Mouse (Mus musculus) liver, embryonic 15.5 days (tissue): ENCODE results near the gene Shisa3. TPM values are rescaled to one million over a fixed set of nuclear protein-coding genes. Genes with fewer than 3 reads are reported as not detected.

Source experiments
- ATAC-seq: fragments of 200-750 bp; cut with Nextera tagmentation; 2 replicates; pipeline ENCODE4 v1.8.0; 2017; ENCODE audit warnings: moderate number of reproducible peaks, mild to moderate bottlenecking, moderate library complexity; ENCODE audit not compliant: insufficient read depth
- H3K27ac ChIP-seq: fragments of 300-500 bp; sonication (generic); replicated peaks from 2 replicates; pipeline ENCODE4 v1.5.1; 2015; ENCODE audit warnings: mild to moderate bottlenecking, inconsistent platforms
- H3K27me3 ChIP-seq: fragments of 300-500 bp; sonication (generic); 2 replicates; pipeline ENCODE4 v1.6.1; 2015; ENCODE audit warnings: mild to moderate bottlenecking, inconsistent platforms
- H3K36me3 ChIP-seq: fragments of 300-500 bp; sonication (generic); replicated peaks from 2 replicates; pipeline ENCODE4 v1.6.1; 2015; ENCODE audit warnings: moderate library complexity, mild to moderate bottlenecking, inconsistent platforms
- H3K4me1 ChIP-seq: fragments of 300-500 bp; sonication (generic); replicated peaks from 2 replicates; pipeline ENCODE4 v1.6.1; 2015; ENCODE audit warnings: inconsistent platforms
- H3K4me2 ChIP-seq: fragments of 300-500 bp; sonication (generic); 2 replicates; pipeline ENCODE4 v1.6.1; 2015; ENCODE audit warnings: moderate library complexity, mild to moderate bottlenecking, inconsistent platforms
- H3K4me3 ChIP-seq: fragments of 300-500 bp; sonication (generic); replicated peaks from 2 replicates; pipeline ENCODE4 v1.5.1; 2015; ENCODE audit warnings: mild to moderate bottlenecking, inconsistent platforms
- H3K9ac ChIP-seq: fragments of 300-500 bp; sonication (generic); 2 replicates; pipeline ENCODE4 v1.6.1; 2015; ENCODE audit warnings: moderate library complexity, mild to moderate bottlenecking, inconsistent platforms
- H3K9me3 ChIP-seq: fragments of 300-500 bp; sonication (generic); replicated peaks from 2 replicates; pipeline ENCODE4 v1.6.1; 2016; ENCODE audit warnings: inconsistent platforms
- WGBS: fragments of 180-500 bp; shearing (Covaris S2); methylation state at CpG from one replicate; pipeline ENCODE4 v1.1.7; 2015; ENCODE audit warnings: mixed read lengths; ENCODE audit not compliant: insufficient replicate concordance; 5-methylcytosine and 5-hydroxymethylcytosine counted together
- polyA plus RNA-seq: library from polyadenylated mRNA; unstranded; fragments of >200 nt; fragmentation: Nextera tagmentation; extraction: Ambion mirVana; gene quantifications from 2 replicates; pipeline ENCODE4 v1.2.1, GENCODE M21; 2015

Shisa3 gene
- 0.56 and 0.66 TPM in 2 replicates for polyA plus RNA-seq

- Histone ChIP-seq H3K9ac (no peak within 1 kb of the TSS), H3K27ac (no peak within 1 kb of the TSS), H3K4me2 (peak within 1 kb of the TSS; percentile 64), H3K4me1 (peaks cover 16% of the 10 kb centered on the region), H3K27me3 (peaks cover 85% of the 10 kb centered on the region), H3K9me3 (no peaks in the 10 kb centered on the region), H3K36me3 (no peaks in the 10 kb centered on the region), H3K4me3 (peak within 1 kb of the TSS; percentile 44)
- no peak; the same call in 1 of the 2 replicates for ATAC-seq
- under 1% methylated on average over 86 of the region's 86 CpGs for WGBS
Measured at GRCm38 (mm10) chr5:67607804-67608673, at the start of gene Shisa3. TSS of gene Shisa3 (plus strand) at chr5:67607882.

- no peaks in the 10 kb centered on the region for H3K9me3 ChIP-seq
- ATAC-seq: no peak
- H3K4me1 ChIP-seq: no peaks in the 10 kb centered on the region
- WGBS: 52% methylated on average over 4 of the region's 4 CpGs
- no peak overlapping the region for H3K27ac ChIP-seq
- no peak overlapping the region for H3K4me3 ChIP-seq
- H3K4me2 ChIP-seq: no peak overlapping the region
- H3K27me3 ChIP-seq: no peaks in the 10 kb centered on the region
- no peaks in the 10 kb centered on the region for H3K36me3 ChIP-seq
- H3K9ac ChIP-seq: no peak overlapping the region
Measured at GRCm38 (mm10) chr5:67558644-67559043, 49.0 kb upstream of the Shisa3 start.

- no peak for ATAC-seq
- no peaks in the 10 kb centered on the region for H3K27me3 ChIP-seq
- WGBS: 76% methylated on average over 3 of the region's 3 CpGs
Measured at GRCm38 (mm10) chr5:67559063-67559462, 48.6 kb upstream of the Shisa3 start.

GRCm38 (mm10) chr5:67572552-67573155 lies 35.0 kb upstream of the Shisa3 start:
- 43% methylated on average over 6 of the region's 6 CpGs for WGBS
- no peak for ATAC-seq

More at GRCm38 (mm10) chr5:67559063-67559462, 48.6 kb upstream of the Shisa3 start:
- no peak overlapping the region for H3K9ac ChIP-seq
- H3K4me3 ChIP-seq: no peak overlapping the region
- no peaks in the 10 kb centered on the region for H3K4me1 ChIP-seq
- H3K4me2 ChIP-seq: no peak overlapping the region
- no peaks in the 10 kb centered on the region for H3K36me3 ChIP-seq
- no peaks in the 10 kb centered on the region for H3K9me3 ChIP-seq
- no peak overlapping the region for H3K27ac ChIP-seq

GRCm38 (mm10) chr5:67574039-67574438 lies 33.6 kb upstream of the Shisa3 start:
- no peaks in the 10 kb centered on the region for H3K36me3 ChIP-seq
- WGBS: 62% methylated on average over 9 of the region's 9 CpGs

More at GRCm38 (mm10) chr5:67572552-67573155, 35.0 kb upstream of the Shisa3 start:
- H3K4me3 ChIP-seq: no peak overlapping the region
- no peaks in the 10 kb centered on the region for H3K4me1 ChIP-seq
- no peak overlapping the region for H3K9ac ChIP-seq
- no peaks in the 10 kb centered on the region for H3K9me3 ChIP-seq
- no peaks in the 10 kb centered on the region for H3K27me3 ChIP-seq
- H3K27ac ChIP-seq: no peak overlapping the region
- no peaks in the 10 kb centered on the region for H3K36me3 ChIP-seq
- no peak overlapping the region for H3K4me2 ChIP-seq

GRCm38 (mm10) chr5:67575705-67576104 lies 32.0 kb upstream of the Shisa3 start:
- Histone ChIP-seq H3K9ac (no peak overlapping the region), H3K4me1 (no peaks in the 10 kb centered on the region), H3K4me2 (no peak overlapping the region), H3K36me3 (no peaks in the 10 kb centered on the region), H3K9me3 (no peaks in the 10 kb centered on the region), H3K4me3 (no peak overlapping the region), H3K27me3 (no peaks in the 10 kb centered on the region), H3K27ac (no peak overlapping the region)
- 65% methylated on average over 2 of the region's 2 CpGs for WGBS
- no peak for ATAC-seq

More at GRCm38 (mm10) chr5:67574039-67574438, 33.6 kb upstream of the Shisa3 start:
- Histone ChIP-seq H3K27me3 (no peaks in the 10 kb centered on the region), H3K9me3 (no peaks in the 10 kb centered on the region), H3K4me2 (no peak overlapping the region), H3K4me1 (no peaks in the 10 kb centered on the region), H3K4me3 (no peak overlapping the region), H3K9ac (no peak overlapping the region), H3K27ac (no peak overlapping the region)
- ATAC-seq: no peak

GRCm38 (mm10) chr5:67579725-67580633 lies 27.7 kb upstream of the Shisa3 start:
- ATAC-seq: no peak
- 37% methylated on average over 6 of the region's 6 CpGs for WGBS

GRCm38 (mm10) chr5:67595070-67595469 lies 12.6 kb upstream of the Shisa3 start:
- Histone ChIP-seq H3K4me3 (no peak overlapping the region), H3K27me3 (no peaks in the 10 kb centered on the region), H3K36me3 (no peaks in the 10 kb centered on the region), H3K9me3 (no peaks in the 10 kb centered on the region), H3K27ac (no peak overlapping the region), H3K4me1 (no peaks in the 10 kb centered on the region), H3K4me2 (no peak overlapping the region), H3K9ac (no peak overlapping the region)
- WGBS: 43% methylated on average over 1 of the region's 1 CpGs
- no peak for ATAC-seq

More at GRCm38 (mm10) chr5:67579725-67580633, 27.7 kb upstream of the Shisa3 start:
- no peak overlapping the region for H3K4me3 ChIP-seq
- H3K4me1 ChIP-seq: no peaks in the 10 kb centered on the region
- H3K27ac ChIP-seq: no peak overlapping the region
- no peaks in the 10 kb centered on the region for H3K36me3 ChIP-seq
- no peak overlapping the region for H3K9ac ChIP-seq
- no peaks in the 10 kb centered on the region for H3K27me3 ChIP-seq
- H3K4me2 ChIP-seq: no peak overlapping the region
- no peaks in the 10 kb centered on the region for H3K9me3 ChIP-seq

- no peak overlapping the region for H3K4me2 ChIP-seq
- no peaks in the 10 kb centered on the region for H3K36me3 ChIP-seq
- H3K9ac ChIP-seq: no peak overlapping the region
- no peak overlapping the region for H3K4me3 ChIP-seq
- WGBS: 63% methylated on average over 7 of the region's 7 CpGs
- no peaks in the 10 kb centered on the region for H3K4me1 ChIP-seq
- no peak overlapping the region for H3K27ac ChIP-seq
- no peaks in the 10 kb centered on the region for H3K27me3 ChIP-seq
- ATAC-seq: no peak
- H3K9me3 ChIP-seq: no peaks in the 10 kb centered on the region
Measured at GRCm38 (mm10) chr5:67595629-67596028, 12.1 kb upstream of the Shisa3 start.

GRCm38 (mm10) chr5:67599935-67600334 lies 7.7 kb upstream of the Shisa3 start:
- Histone ChIP-seq H3K27me3 (peaks cover 19% of the 10 kb centered on the region), H3K4me1 (no peaks in the 10 kb centered on the region), H3K27ac (no peak overlapping the region), H3K36me3 (no peaks in the 10 kb centered on the region), H3K4me3 (no peak overlapping the region), H3K9me3 (no peaks in the 10 kb centered on the region), H3K4me2 (no peak overlapping the region), H3K9ac (no peak overlapping the region)
- 57% methylated on average over 9 of the region's 9 CpGs for WGBS
- no peak for ATAC-seq
